ENCODE assay signal across 29 mouse cellular contexts in genomic region chr5:134939069-134939468, GRCm38 (mm10). TPM values are rescaled to one million over a fixed set of nuclear protein-coding genes. Genes with fewer than 3 reads are reported as not detected.
DNase-seq lines count a peak whose midpoint lies in the region; ATAC-seq and TF ChIP-seq lines count a peak whose summit lies in the region.
"Had no signal": no experiment of that assay in that cellular context is flagged by ENCODE, and none has a peak within 500 bp of the region (broad histone marks: within the 10 kb centered on the region; RNA-seq: fewer than 3 reads in every experiment).

No protein-coding gene starts in this region.

- H3K27ac ChIP-seq in spleen, adult 2 months (ENCODE audit: insufficient read depth, low read length): peak overlapping the region; percentile 79
- no peak overlapping the region for H3K27ac ChIP-seq in kidney, embryonic 15.5 days
- H3K27ac ChIP-seq in forebrain, embryonic 13.5 days: no peak overlapping the region
- no peak overlapping the region for H3K27ac ChIP-seq in forebrain, postnatal 0 days (ENCODE audit: low read depth, low read length)
- H3K27ac ChIP-seq: embryonic facial prominence, embryonic 10.5 days; gastrocnemius, adult 2 months; heart, embryonic 10.5 days; hindbrain, embryonic 12.5 days; intestine, embryonic 15.5 days had no signal

- H3K9ac ChIP-seq in kidney, embryonic 15.5 days: no peak overlapping the region
- H3K9ac ChIP-seq in forebrain, embryonic 13.5 days: no peak overlapping the region
- H3K9ac ChIP-seq in forebrain, postnatal 0 days: no peak overlapping the region
- H3K9ac ChIP-seq: hindbrain, embryonic 12.5 days; intestine, embryonic 15.5 days had no signal

- WGBS in spleen, adult 2 months: 47% methylated on average over 3 of the region's 3 CpGs
- WGBS in kidney, embryonic 15.5 days: 75% methylated on average over 3 of the region's 3 CpGs
- 75% methylated on average over 3 of the region's 3 CpGs for WGBS in forebrain, embryonic 13.5 days
- 81% methylated on average over 3 of the region's 3 CpGs for WGBS in forebrain, postnatal 0 days

- no peaks in the 10 kb centered on the region for H3K9me3 ChIP-seq in kidney, embryonic 15.5 days (replicated peaks)
- H3K9me3 ChIP-seq in forebrain, embryonic 13.5 days (replicated peaks): no peaks in the 10 kb centered on the region
- no peaks in the 10 kb centered on the region for H3K9me3 ChIP-seq in forebrain, postnatal 0 days (ENCODE audit: low read length)
- H3K9me3 ChIP-seq: embryonic facial prominence, embryonic 10.5 days; heart, embryonic 10.5 days; hindbrain, embryonic 12.5 days; intestine, embryonic 15.5 days had no signal

- no peaks in the 10 kb centered on the region for H3K36me3 ChIP-seq in spleen, adult 2 months (ENCODE audit: control insufficient read depth, insufficient read depth, low read length)
- peaks cover 14% of the 10 kb centered on the region; the same call in 1 of the 2 replicates for H3K36me3 ChIP-seq in kidney, embryonic 15.5 days
- no peaks in the 10 kb centered on the region for H3K36me3 ChIP-seq in forebrain, embryonic 13.5 days (ENCODE audit: poor library complexity, severe bottlenecking)
- H3K36me3 ChIP-seq in forebrain, postnatal 0 days (ENCODE audit: insufficient read depth): no peaks in the 10 kb centered on the region
- H3K36me3 ChIP-seq: hindbrain, embryonic 12.5 days had no signal

- no peak for TF ChIP-seq CTCF in spleen, adult 2 months (IDR thresholded peaks at IDR 0.05; ENCODE audit: extremely low read depth, insufficient read depth, insufficient read length, insufficient replicate concordance)
- TF ChIP-seq CTCF in forebrain, postnatal 0 days (IDR thresholded peaks at IDR 0.05; ENCODE audit: low read depth): no peak

- H3K4me3 ChIP-seq in spleen, adult 2 months (ENCODE audit: extremely low read depth, insufficient read depth, insufficient read length): no peak overlapping the region
- no peak overlapping the region for H3K4me3 ChIP-seq in kidney, embryonic 15.5 days (replicated peaks)
- H3K4me3 ChIP-seq in forebrain, embryonic 13.5 days: no peak overlapping the region
- no peak overlapping the region for H3K4me3 ChIP-seq in forebrain, postnatal 0 days (ENCODE audit: low read depth, low read length)
- H3K4me3 ChIP-seq: embryonic facial prominence, embryonic 10.5 days; gastrocnemius, adult 2 months; heart, embryonic 10.5 days; hindbrain, embryonic 12.5 days; intestine, embryonic 15.5 days had no signal

- H3K4me1 ChIP-seq in spleen, adult 2 months (ENCODE audit: control insufficient read depth, insufficient read depth, insufficient read length): no peaks in the 10 kb centered on the region; the same call in 1 of the 2 replicates
- H3K4me1 ChIP-seq in kidney, embryonic 15.5 days: no peaks in the 10 kb centered on the region
- no peaks in the 10 kb centered on the region for H3K4me1 ChIP-seq in forebrain, embryonic 13.5 days
- H3K4me1 ChIP-seq in forebrain, postnatal 0 days (ENCODE audit: insufficient read depth): no peaks in the 10 kb centered on the region
- H3K4me1 ChIP-seq: hindbrain, embryonic 12.5 days; intestine, embryonic 15.5 days had no signal

- TF ChIP-seq POLR2A in spleen, adult 2 months (IDR thresholded peaks at IDR 0.05; ENCODE audit: low read depth, low read length): no peak

- DNase-seq in spleen, adult 2 months (ENCODE audit: low read depth in 1 of 2, low spot score in 2 of 2): no peak
- no peak for DNase-seq in spleen, adult 18-20 months
- peak; percentile 61 for DNase-seq in CD4-positive, CD25-positive, alpha-beta regulatory T cell, adult 2 months (ENCODE audit: low read depth, low spot score)
- DNase-seq in R1 (ENCODE audit: low read depth, low spot score): peak; percentile 69
- peak; percentile 58 for DNase-seq in induced T-regulatory cell, adult 2 months (ENCODE audit: low read depth)
- no peak for DNase-seq in forebrain, postnatal 0 days
- DNase-seq: adrenal gland, postnatal 14 days; cerebellum, adult 11-12 months; cerebellum, adult 9-10 months; cerebellum, postnatal 36 days; gastrocnemius, adult 2 months; gastrocnemius, postnatal 36 days; heart, adult 18-20 months; heart, postnatal 10 days; heart, postnatal 4 days; kidney, adult 18-20 months had no signal

- no peaks in the 10 kb centered on the region for H3K27me3 ChIP-seq in spleen, adult 2 months (ENCODE audit: control insufficient read depth, insufficient read depth, low read length)
- no peaks in the 10 kb centered on the region for H3K27me3 ChIP-seq in kidney, embryonic 15.5 days
- H3K27me3 ChIP-seq in forebrain, embryonic 13.5 days: 0 out of 2 replicates have a peak, but pooled peaks cover 1% of the 10 kb centered on the region
- no peaks in the 10 kb centered on the region for H3K27me3 ChIP-seq in forebrain, postnatal 0 days (ENCODE audit: insufficient read depth, low read length)
- H3K27me3 ChIP-seq: intestine, embryonic 15.5 days; Patski had no signal

- ATAC-seq in kidney, embryonic 15.5 days (replicated peaks; ENCODE audit: low FRiP score): no peak
- ATAC-seq in forebrain, embryonic 13.5 days: no peak
- ATAC-seq in forebrain, postnatal 0 days: no peak
- ATAC-seq: forebrain, embryonic 14.5 days; hindbrain, embryonic 16.5 days; intestine, embryonic 15.5 days; Patski had no signal

- no peak overlapping the region for H3K4me2 ChIP-seq in kidney, embryonic 15.5 days
- no peak overlapping the region for H3K4me2 ChIP-seq in forebrain, embryonic 13.5 days
- H3K4me2 ChIP-seq in forebrain, postnatal 0 days (ENCODE audit: low read depth): no peak overlapping the region
- H3K4me2 ChIP-seq: hindbrain, embryonic 12.5 days; intestine, embryonic 15.5 days had no signal

RNA-seq across cellular contexts. Expression of gene Mettl27, which starts 6.9 kb away (rescaled TPM):
- 9.8 and 11.3 TPM in 2 replicates for polyA plus RNA-seq in spleen, adult 2 months (2012; rRNA removed)
- 23.3 and 26.1 TPM in 2 replicates for polyA plus RNA-seq in kidney, embryonic 15.5 days (2015; fragmentation: Nextera tagmentation; extraction: Ambion mirVana)
- polyA plus RNA-seq in forebrain, embryonic 13.5 days (2015; fragmentation: Nextera tagmentation; extraction: Ambion mirVana): 7.5 and 8.2 TPM in 2 replicates
- total RNA-seq in forebrain, postnatal 0 days (2014; rRNA removed): 4.5 and 10.1 TPM in 2 replicates
- 6.8 and 11.2 TPM in 2 replicates for polyA plus RNA-seq in forebrain, postnatal 0 days (2015; fragmentation: Nextera tagmentation; extraction: Ambion mirVana)

RNA-seq across cellular contexts. Expression of gene Cldn4, which starts 7.7 kb away (rescaled TPM):
- 0.38 and 0.44 TPM in 2 replicates for polyA plus RNA-seq in spleen, adult 2 months (2012; rRNA removed)
- 39.3 and 45.6 TPM in 2 replicates for polyA plus RNA-seq in kidney, embryonic 15.5 days (2015; fragmentation: Nextera tagmentation; extraction: Ambion mirVana)
- not detected in 2 replicates for polyA plus RNA-seq in forebrain, embryonic 13.5 days (2015; fragmentation: Nextera tagmentation; extraction: Ambion mirVana)
- total RNA-seq in forebrain, postnatal 0 days (2014; rRNA removed): not detected in 2 replicates
- polyA plus RNA-seq in forebrain, postnatal 0 days (2015; fragmentation: Nextera tagmentation; extraction: Ambion mirVana): not detected in 2 replicates
- total RNA-seq: adrenal gland, adult 18-20 months; adrenal gland, postnatal 14 days; gastrocnemius, adult 2 months; gastrocnemius, postnatal 36 days had no signal
- polyA plus RNA-seq: forebrain, embryonic 14.5 days; hindbrain, embryonic 16.5 days had no signal

RNA-seq across cellular contexts. Expression of gene Cldn13, which starts 23.7 kb away (rescaled TPM):
- 32.3 and 35.1 TPM in 2 replicates for polyA plus RNA-seq in spleen, adult 2 months (2012; rRNA removed)
- 2.0 and 5.1 TPM in 2 replicates for polyA plus RNA-seq in kidney, embryonic 15.5 days (2015; fragmentation: Nextera tagmentation; extraction: Ambion mirVana)
- polyA plus RNA-seq in forebrain, embryonic 13.5 days (2015; fragmentation: Nextera tagmentation; extraction: Ambion mirVana): 0.72 TPM in 1 of 2 replicates, not detected in the other
- not detected in 2 replicates for total RNA-seq in forebrain, postnatal 0 days (2014; rRNA removed)
- not detected in 2 replicates for polyA plus RNA-seq in forebrain, postnatal 0 days (2015; fragmentation: Nextera tagmentation; extraction: Ambion mirVana)
- total RNA-seq: adrenal gland, adult 18-20 months; gastrocnemius, adult 2 months; gastrocnemius, postnatal 36 days; heart, adult 18-20 months; heart, postnatal 10 days; heart, postnatal 4 days had no signal
- polyA plus RNA-seq: C2C12; hindbrain, embryonic 16.5 days; Patski had no signal

RNA-seq across cellular contexts. Expression of gene Tmem270, which starts 32.5 kb away (rescaled TPM):
- 0.14 TPM in 1 of 2 replicates, not detected in the other for polyA plus RNA-seq in spleen, adult 2 months (2012; rRNA removed)
- polyA plus RNA-seq in kidney, embryonic 15.5 days (2015; fragmentation: Nextera tagmentation; extraction: Ambion mirVana): not detected in 2 replicates
- not detected in 2 replicates for polyA plus RNA-seq in forebrain, embryonic 13.5 days (2015; fragmentation: Nextera tagmentation; extraction: Ambion mirVana)
- not detected in 2 replicates for total RNA-seq in forebrain, postnatal 0 days (2014; rRNA removed)
- polyA plus RNA-seq in forebrain, postnatal 0 days (2015; fragmentation: Nextera tagmentation; extraction: Ambion mirVana): not detected in 2 replicates
- total RNA-seq: adrenal gland, adult 18-20 months; adrenal gland, postnatal 14 days; gastrocnemius, adult 2 months; gastrocnemius, postnatal 36 days; heart, adult 18-20 months; heart, postnatal 10 days; heart, postnatal 4 days had no signal
- polyA plus RNA-seq: C2C12; embryonic facial prominence, embryonic 10.5 days; embryonic facial prominence, embryonic 14.5 days; forebrain, embryonic 14.5 days; heart, embryonic 10.5 days; heart, embryonic 14.5 days; hindbrain, embryonic 12.5 days; hindbrain, embryonic 16.5 days; intestine, embryonic 15.5 days; Patski had no signal

RNA-seq across cellular contexts. Expression of gene Cldn3, which starts 46.9 kb away (rescaled TPM):
- 3.1 and 5.0 TPM in 2 replicates for polyA plus RNA-seq in spleen, adult 2 months (2012; rRNA removed)
- 52.9 and 56.3 TPM in 2 replicates for polyA plus RNA-seq in kidney, embryonic 15.5 days (2015; fragmentation: Nextera tagmentation; extraction: Ambion mirVana)
- 2.9 and 3.1 TPM in 2 replicates for polyA plus RNA-seq in forebrain, embryonic 13.5 days (2015; fragmentation: Nextera tagmentation; extraction: Ambion mirVana)
- 5.5 and 8.8 TPM in 2 replicates for total RNA-seq in forebrain, postnatal 0 days (2014; rRNA removed)
- polyA plus RNA-seq in forebrain, postnatal 0 days (2015; fragmentation: Nextera tagmentation; extraction: Ambion mirVana): 10.6 and 10.9 TPM in 2 replicates
- total RNA-seq: gastrocnemius, adult 2 months; gastrocnemius, postnatal 36 days had no signal
- polyA plus RNA-seq: C2C12, Patski had no signal

Comparison
In these comparisons a context has a peak if more than half of its experiments do, and no peak if none do; other contexts are left out.
1. DNase-seq: peak in CD4-positive, CD25-positive, alpha-beta regulatory T cell, adult 2 months (single experiment), R1 (single experiment) and induced T-regulatory cell, adult 2 months (single experiment); none in spleen, adult 2 months (0 of 2), spleen, adult 18-20 months (0 of 2) and forebrain, postnatal 0 days (single experiment).
2. RNA of gene Cldn4, which starts 7.7 kb away (polyA plus RNA-seq): 39.3 to 45.6 TPM in kidney, embryonic 15.5 days; 0.38 to 0.44 TPM in spleen, adult 2 months, not detected in forebrain, embryonic 13.5 days and not detected in forebrain, postnatal 0 days; every median in the first group is over 10 times any median in the second.